Mouse (Mus musculus) lung, postnatal 36 days (tissue): ENCODE measurements around the gene Gm17581.
"Not testable (repeated sequence)": the region's sequence is repeated elsewhere in the genome, so short reads cannot be mapped to it uniquely, and the experiment has no call there.

Experiments
- DNase-seq: peaks from one replicate; pipeline ENCODE4 v3.0.0; 2022; ENCODE audit warnings: mixed read lengths

Gene Gm17581

GRCm38 (mm10) chr2:155736936-155737335 is 1.3 kb upstream of the Gm17581 start:
- DNase-seq: no peak

- no peak for DNase-seq
Observed at GRCm38 (mm10) chr2:155735080-155735479, 586 bp downstream of the Gm17581 start.

GRCm38 (mm10) chr2:155729158-155729645 is 6.5 kb downstream of the Gm17581 start, which contains the start of gene Edem2:
TSS of gene Edem2 (minus strand) at chr2:155729475.
- DNase-seq: peak; percentile 97

GRCm38 (mm10) chr2:155728742-155729141 is 6.9 kb downstream of the Gm17581 start:
- no peak for DNase-seq

GRCm38 (mm10) chr2:155727764-155728395 is 7.8 kb downstream of the Gm17581 start:
- no peak for DNase-seq

GRCm38 (mm10) chr2:155726302-155726701 is 9.4 kb downstream of the Gm17581 start:
- peak; percentile 22 for DNase-seq

GRCm38 (mm10) chr2:155724526-155724925 is 11.1 kb downstream of the Gm17581 start:
- DNase-seq: no peak

GRCm38 (mm10) chr2:155724036-155724435 is 11.6 kb downstream of the Gm17581 start:
- no peak for DNase-seq

GRCm38 (mm10) chr2:155720585-155720984 is 15.1 kb downstream of the Gm17581 start:
- DNase-seq: no peak

GRCm38 (mm10) chr2:155717082-155717990 is 18.3 kb downstream of the Gm17581 start:
- DNase-seq: no peak

- no peak for DNase-seq
Observed at GRCm38 (mm10) chr2:155710557-155710956, 25.1 kb downstream of the Gm17581 start.

- no peak for DNase-seq
Observed at GRCm38 (mm10) chr2:155707251-155707650, 28.4 kb downstream of the Gm17581 start.

- DNase-seq: no peak
Observed at GRCm38 (mm10) chr2:155703630-155704029, 32.0 kb downstream of the Gm17581 start.

GRCm38 (mm10) chr2:155701399-155701919 is 34.2 kb downstream of the Gm17581 start:
- DNase-seq: peak; percentile 45

GRCm38 (mm10) chr2:155698443-155698842 is 37.2 kb downstream of the Gm17581 start:
- DNase-seq: not testable (repeated sequence)

GRCm38 (mm10) chr2:155696851-155697250 is 38.8 kb downstream of the Gm17581 start:
- no peak for DNase-seq

GRCm38 (mm10) chr2:155696091-155696558 is 39.5 kb downstream of the Gm17581 start:
- peak; percentile 92 for DNase-seq

- no peak for DNase-seq
Observed at GRCm38 (mm10) chr2:155695316-155695715, 40.4 kb downstream of the Gm17581 start.

GRCm38 (mm10) chr2:155694564-155694963 is 41.1 kb downstream of the Gm17581 start:
- DNase-seq: no peak

GRCm38 (mm10) chr2:155693136-155693535 is 42.5 kb downstream of the Gm17581 start:
- no peak for DNase-seq

- peak; percentile 98 for DNase-seq
Observed at GRCm38 (mm10) chr2:155691723-155692493, 43.8 kb downstream of the Gm17581 start, which contains the start of gene Trpc4ap. TSS of gene Trpc4ap (minus strand) at chr2:155692384.

- no peak for DNase-seq
Observed at GRCm38 (mm10) chr2:155691336-155691722, 44.3 kb downstream of the Gm17581 start.
